Mouse (Mus musculus) kidney, postnatal 25 days (tissue): Measurements from ENCODE around the gene Urgcp.

Source experiments
- DNase-seq, 2 experiments: peaks; one replicate each; pipeline ENCODE4 v3.0.0; 2021; ENCODE audit warnings: mixed read lengths in 2 of 2

Urgcp gene

DNA sequence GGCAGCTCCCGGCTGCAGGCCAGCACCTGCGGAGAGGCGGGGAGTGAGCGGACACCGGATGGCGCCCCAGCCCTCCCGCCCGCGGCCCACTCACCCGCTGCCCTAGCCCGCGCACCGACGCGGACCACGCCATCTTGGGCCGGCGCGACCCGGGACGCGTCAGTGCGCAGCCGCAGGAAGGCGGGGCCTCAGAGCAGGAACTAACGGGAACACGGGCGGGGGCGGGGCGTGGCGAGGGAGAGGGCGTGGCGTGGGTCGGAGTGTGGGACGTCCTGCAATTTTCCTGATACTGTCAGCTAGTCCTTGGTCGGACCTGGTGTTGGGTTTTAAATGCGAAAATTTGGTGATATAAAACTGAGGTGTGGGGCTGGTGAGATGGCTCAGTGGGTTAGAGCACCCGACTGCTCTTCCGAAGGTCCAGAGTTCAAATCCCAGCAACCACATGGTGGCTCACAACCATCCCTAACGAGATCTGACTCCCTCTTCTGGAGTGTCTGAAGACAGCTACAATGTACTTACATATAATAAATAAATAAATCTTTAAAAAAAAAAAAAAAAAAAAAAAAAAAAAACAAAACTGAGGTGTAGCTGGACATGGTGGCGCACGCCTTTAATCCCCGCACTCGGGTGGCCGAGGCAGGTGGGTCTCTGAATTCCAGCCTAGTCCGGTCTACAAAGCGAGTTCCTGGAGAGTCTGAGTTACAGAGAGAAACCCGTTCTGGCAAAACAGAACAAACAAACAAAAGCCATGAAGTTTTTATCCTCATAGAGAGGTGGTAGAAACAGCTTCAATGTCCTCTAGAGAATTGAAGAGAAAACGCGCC lies 54.4 kb downstream of the Urgcp start:
- DNase-seq = peak; percentile 96

DNA sequence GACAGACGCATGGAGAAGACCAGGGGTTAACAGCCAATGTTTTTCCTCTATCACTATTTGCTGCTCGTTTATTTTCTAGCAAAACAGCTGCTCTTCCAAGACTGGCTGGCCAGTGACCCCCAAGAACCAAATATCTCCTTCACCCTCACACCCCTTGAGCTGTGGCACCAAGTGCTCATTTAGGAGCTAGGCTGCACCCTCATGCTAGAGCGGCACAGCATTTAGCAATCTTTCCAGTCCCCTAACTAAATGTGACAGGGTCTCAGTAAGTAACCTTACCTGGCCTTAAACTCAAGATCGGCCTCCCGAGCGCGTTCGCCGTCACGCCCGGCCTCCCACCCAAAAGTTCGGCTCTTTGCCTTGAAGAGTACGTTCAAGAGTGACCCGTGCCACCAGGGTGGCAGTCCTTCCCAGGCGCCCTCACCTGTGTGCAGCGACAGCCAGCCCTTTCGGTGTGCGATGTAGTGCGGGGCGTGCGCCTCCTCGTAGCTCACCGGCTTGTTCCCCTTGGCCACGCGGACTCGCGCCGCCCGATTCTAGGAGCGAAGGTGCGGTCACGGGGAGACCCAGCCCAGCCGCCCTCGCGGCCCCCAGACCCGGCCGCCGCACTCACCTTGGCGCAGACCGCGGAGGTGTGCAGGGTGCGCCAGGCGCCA lies 55.2 kb downstream of the Urgcp start:
- DNase-seq = peak; percentile 39 to 68

DNA sequence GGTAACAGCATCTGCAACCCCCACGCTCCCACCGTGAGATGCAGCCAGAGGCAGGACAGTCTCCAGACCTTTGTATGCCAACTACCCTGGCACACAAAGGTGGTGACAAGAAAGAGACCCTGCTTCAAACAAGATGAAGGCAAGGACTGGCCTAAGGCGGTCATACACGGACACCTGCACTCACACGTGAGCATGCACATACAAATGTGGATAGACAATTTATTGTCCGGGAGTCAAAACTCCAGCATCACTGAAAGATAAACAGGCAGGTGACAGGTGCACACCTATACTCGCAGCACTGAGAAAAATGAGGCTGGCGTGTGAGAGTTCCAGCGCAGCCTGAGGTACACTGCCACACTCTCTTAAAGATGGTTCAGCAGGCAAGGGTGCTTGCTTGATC lies 56.2 kb downstream of the Urgcp start:
- no peak for DNase-seq

DNA sequence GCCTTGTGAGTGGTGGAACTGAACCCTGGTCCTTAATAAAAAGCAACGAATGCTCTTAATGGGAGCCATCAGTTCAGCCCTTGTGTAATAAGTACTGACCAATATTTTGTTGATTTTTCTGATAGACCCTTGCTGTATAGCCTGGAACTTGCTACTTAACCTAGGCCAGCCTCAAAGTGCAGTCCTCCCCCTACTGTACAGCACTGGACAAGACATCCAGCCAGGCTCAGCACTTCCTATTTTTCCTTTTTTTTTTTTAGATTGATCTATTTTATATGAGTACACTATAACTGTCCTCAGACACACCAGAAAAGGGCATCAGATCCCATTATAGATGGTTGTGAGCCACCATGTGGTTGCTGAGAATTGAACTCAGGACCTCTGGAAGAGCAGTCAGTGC lies 58.8 kb downstream of the Urgcp start:
- DNase-seq = no peak

DNA sequence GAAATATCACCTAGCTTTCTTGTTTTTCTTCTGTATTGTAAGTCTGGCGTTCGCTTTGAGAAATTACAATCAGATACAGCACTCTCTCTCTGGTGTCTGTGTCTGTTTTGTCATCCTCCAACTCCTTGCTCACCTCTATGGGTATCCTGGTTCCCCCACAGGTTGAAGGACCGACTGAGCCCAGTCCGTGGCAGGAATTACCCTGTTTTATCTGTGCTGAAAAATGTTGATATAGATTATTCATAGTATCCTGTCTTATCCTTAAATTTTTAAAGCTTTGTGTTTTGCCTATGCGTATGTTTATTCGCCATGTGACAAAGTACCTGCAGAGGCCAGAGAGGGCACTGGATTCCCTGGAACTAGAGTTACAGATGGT lies 59.2 kb downstream of the Urgcp start:
- no peak for DNase-seq

DNA sequence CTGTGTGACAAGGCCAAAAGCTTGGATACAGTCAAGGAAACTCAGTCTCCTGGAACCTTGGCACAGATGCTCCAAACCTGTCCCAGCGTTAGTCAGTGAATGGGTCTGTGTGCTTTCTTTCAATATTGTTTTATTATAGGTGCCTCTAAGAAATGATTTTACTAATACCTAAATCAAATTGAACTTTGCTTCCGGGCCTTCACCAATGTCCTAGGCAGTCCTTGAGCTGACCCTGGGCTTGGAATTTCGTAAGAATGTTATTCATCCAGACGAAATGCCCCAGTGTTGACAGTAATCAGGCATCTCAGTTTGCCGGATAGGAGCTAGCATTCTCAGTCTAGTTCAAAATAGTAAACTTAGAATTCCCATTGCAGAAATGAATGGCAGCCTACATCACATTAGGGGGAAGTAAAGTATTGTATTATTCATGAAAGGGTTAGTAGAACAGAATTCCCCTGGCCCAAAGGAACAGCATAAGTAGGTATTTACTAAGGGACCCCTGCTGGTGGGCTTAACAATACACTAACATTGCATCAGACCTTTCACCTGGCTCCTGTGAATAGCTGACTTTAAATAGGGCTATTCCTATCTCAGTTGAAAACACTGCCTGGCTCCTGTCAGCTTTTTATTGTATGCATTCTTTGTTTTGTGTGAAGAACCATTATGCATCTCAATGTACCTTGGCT lies 59.8 kb downstream of the Urgcp start:
- DNase-seq = no peak

DNA sequence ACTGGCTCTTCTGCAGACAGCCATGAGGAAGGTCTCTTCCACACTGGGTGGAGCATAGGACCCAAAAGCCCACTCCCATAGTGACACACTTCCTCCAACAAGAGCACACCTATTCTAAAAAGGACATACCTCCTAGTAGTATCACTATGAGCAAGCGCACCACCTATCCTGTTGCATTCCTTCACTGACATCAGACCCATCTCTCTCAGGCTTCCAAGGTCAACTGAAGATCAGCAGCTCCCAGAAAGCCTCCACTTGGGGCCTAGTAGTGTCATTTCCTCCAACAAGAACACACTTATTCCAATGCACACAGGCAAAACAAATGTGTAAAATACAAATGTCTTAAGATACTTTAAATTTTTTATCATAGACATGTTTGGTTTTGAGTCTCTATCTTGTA lies 60.4 kb downstream of the Urgcp start:
- DNase-seq = no peak

DNA sequence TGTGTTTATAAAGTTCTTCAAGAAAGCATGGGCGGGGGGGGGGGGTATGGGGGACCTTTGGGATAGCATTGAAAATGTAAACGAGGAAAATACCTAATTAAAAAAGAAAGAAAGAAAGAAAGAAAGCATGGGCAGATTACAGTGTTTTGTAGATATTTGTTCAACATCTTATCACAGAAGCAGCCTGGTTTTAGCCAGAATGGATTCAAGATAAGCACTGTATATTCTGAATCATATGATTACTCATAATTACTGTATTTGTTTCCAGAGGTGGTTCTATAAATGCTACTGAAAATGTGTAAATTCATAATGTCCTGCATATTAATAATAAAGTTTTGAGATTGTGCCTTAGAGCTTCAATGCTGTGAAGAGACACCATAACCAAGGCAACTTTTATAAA lies 60.9 kb downstream of the Urgcp start:
- no peak for DNase-seq

DNA sequence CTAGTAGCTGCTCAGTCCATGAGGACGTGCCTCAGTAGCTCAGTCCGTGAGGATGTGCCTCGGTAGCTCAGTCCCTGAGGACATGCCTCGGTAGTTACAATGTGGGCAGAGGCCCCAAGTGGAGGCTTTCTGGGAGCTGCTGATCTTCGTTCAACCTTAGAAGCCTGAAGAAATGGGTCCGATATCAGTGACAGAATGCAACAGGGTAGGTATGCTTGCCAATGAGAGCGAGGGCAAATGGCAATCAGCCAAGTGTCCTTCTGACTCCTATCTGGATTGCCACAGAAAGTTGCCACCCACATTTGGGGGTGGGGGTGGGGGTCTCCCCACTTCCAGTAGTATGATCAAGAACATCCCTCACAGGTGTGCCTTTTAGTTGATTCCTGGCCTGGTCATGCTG lies 61.4 kb downstream of the Urgcp start:
- peak; percentile 32 to 51 for DNase-seq

DNA sequence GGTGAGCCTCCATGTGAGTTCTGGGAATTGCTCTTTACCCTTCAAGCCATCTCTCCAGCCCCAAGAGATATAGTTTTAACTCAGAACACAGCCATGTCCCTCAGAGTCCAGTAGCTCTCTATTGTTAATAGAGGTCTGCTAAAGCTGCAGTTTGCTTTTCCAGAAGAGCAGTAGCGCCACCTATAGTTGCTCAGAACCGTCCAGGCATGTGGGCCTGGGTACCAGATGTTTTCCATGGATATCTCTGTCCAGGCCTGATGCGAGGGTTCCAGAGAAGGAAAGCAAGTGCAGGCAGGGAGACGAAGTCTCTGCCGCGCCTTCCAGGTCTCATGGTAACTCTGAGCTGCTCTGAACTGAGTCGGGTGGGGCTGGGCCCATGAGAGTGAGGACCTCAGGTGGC lies 70.4 kb downstream of the Urgcp start:
- peak in 1 of 2 experiments; percentile 66 for DNase-seq

DNA sequence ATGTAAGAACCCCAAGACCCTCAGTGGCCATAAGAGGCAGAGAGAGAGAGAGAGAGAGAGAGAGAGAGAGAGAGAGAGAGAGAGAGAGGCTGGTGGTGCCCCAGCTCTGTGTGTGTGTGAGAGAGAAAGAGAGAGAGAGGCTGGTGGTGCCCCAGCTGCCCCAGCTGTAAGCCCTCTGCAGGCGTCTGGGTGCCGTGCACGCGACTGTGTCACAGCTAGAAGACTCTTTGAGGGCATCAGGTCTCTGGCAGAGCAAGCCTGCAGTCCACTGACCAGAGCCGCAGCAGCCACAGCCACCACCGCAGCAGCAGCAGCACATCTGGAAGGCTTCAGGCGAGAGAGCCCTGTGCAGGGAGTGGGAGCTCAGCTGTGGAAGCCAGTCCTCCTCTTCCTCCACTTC lies 77.9 kb downstream of the Urgcp start:
- no peak for DNase-seq

DNA sequence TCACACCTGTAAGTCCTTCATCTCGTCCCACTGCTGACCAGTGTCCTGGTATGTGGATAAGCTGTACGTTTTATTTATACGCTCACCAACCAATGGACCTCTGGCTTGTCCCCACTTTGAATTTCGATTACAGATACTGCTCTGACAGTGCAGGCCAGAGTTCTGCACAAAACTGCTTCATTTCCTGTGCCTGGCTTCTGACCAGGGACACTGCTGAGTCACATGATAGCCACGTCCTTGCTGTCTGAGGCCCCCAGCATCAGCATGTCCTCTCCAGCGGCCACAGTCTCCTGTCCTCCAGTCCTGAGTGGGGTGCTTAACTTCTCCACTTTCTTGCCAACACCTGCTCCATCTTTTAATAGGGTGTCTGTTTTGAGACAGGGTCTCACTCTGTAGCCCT lies 79.6 kb downstream of the Urgcp start:
- no peak for DNase-seq
